Mouse (Mus musculus) hindbrain, embryonic 16.5 days (tissue): Measurements from ENCODE around the gene Gm17374. TPM values are rescaled to one million over a fixed set of nuclear protein-coding genes. Genes with fewer than 3 reads are reported as not detected.
"Not testable (repeated sequence)": the region's sequence is repeated elsewhere in the genome, so short reads cannot be mapped to it uniquely, and the experiment has no call there.

ENCODE experiments used
- ATAC-seq: fragments of 200-750 bp; cut with Nextera tagmentation; 2 replicates; pipeline ENCODE4 v1.8.0; 2017; ENCODE audit warnings: moderate TSS enrichment, moderate library complexity
- H3K27ac ChIP-seq: fragments of 300-500 bp; sonication (generic); 2 replicates; pipeline ENCODE4 v1.5.1; 2014; ENCODE audit warnings: low read depth, mild to moderate bottlenecking, control low read depth, low read length, moderate library complexity
- H3K27me3 ChIP-seq: fragments of 300-500 bp; sonication (generic); replicated peaks from 2 replicates; pipeline ENCODE4 v1.6.1; 2014; ENCODE audit warnings: low read length; ENCODE audit not compliant: control insufficient read depth, insufficient read depth
- H3K36me3 ChIP-seq: fragments of 300-500 bp; sonication (generic); 2 replicates; pipeline ENCODE4 v1.6.1; 2014; ENCODE audit warnings: mild to moderate bottlenecking, low read length, moderate library complexity, mixed read lengths; ENCODE audit not compliant: control insufficient read depth, insufficient read depth
- H3K4me1 ChIP-seq: fragments of 300-500 bp; sonication (generic); 2 replicates; pipeline ENCODE4 v1.6.1; 2014; ENCODE audit warnings: low read depth, low read length; ENCODE audit not compliant: control insufficient read depth, insufficient read depth
- H3K4me2 ChIP-seq: fragments of 300-500 bp; sonication (generic); 2 replicates; pipeline ENCODE4 v1.6.1; 2014; ENCODE audit warnings: mild to moderate bottlenecking, low read length, control low read depth, moderate library complexity
- H3K4me3 ChIP-seq: fragments of 300-500 bp; sonication (generic); 2 replicates; pipeline ENCODE4 v1.5.1; 2014; ENCODE audit warnings: mild to moderate bottlenecking, low read length, control low read depth, moderate library complexity
- H3K9ac ChIP-seq: fragments of 300-500 bp; sonication (generic); 2 replicates; pipeline ENCODE4 v1.6.1; 2014; ENCODE audit warnings: low read depth, mild to moderate bottlenecking, control low read depth, low read length, moderate library complexity
- H3K9me3 ChIP-seq: fragments of 300-500 bp; sonication (generic); 2 replicates; pipeline ENCODE4 v1.6.1; 2014; ENCODE audit warnings: mild to moderate bottlenecking, low read length, moderate library complexity; ENCODE audit not compliant: control insufficient read depth
- WGBS: fragments of 180-500 bp; shearing (Covaris S2); extraction: QIAGEN DNeasy Blood & Tissue Kit; methylation state at CpG from one replicate; pipeline ENCODE4 v1.1.7; 2014; 5-methylcytosine and 5-hydroxymethylcytosine counted together
- polyA plus RNA-seq: library from polyadenylated mRNA; unstranded; fragments of >200 nt; fragmentation: Nextera tagmentation; extraction: Ambion mirVana; gene quantifications from 2 replicates; pipeline ENCODE4 v1.2.1, GENCODE M21; 2015

Gene Gm17374
- not detected in 2 replicates for polyA plus RNA-seq

DNA sequence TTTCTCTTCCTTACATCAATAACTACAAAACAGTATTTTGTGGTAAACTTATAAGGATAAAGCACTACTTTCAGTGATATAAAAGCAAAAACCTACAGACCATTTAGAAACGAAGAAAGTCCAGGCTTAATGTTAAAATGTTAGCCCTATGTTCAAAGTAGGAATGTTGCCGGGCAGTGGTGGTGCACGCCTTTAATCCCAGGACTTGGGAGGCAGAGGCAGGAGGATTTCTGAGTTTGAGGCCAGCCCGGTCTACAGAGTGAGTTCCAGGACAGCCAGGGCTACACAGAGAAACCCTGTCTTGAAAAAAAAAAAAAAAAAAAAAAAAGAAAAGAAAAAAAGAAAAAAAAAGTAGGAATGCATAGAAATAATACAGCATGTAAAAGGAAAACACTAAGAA lies at the start of gene Gm17374:
Gene Gm17374 (plus strand): TSS at position 301 of the 400 bp plus-strand sequence.
- H3K4me2 ChIP-seq, ATAC-seq, H3K4me1 ChIP-seq, H3K9me3 ChIP-seq, H3K9ac ChIP-seq, H3K27me3 ChIP-seq, H3K27ac ChIP-seq, H3K36me3 ChIP-seq, H3K4me3 ChIP-seq: not testable (repeated sequence)
- 91% methylated on average over 4 of the region's 4 CpGs for WGBS

- Histone ChIP-seq H3K27me3 (no peaks in the 10 kb centered on the region), H3K9me3 (no peaks in the 10 kb centered on the region), H3K9ac (no peak overlapping the region), H3K4me1 (no peaks in the 10 kb centered on the region), H3K36me3 (no peaks in the 10 kb centered on the region), H3K4me3 (no peak overlapping the region), H3K4me2 (no peak overlapping the region), H3K27ac (no peak overlapping the region)
- no peak for ATAC-seq
- 72% methylated on average over 3 of the region's 3 CpGs for whole genome bisulfite sequencing
These were observed 46.9 kb upstream of the Gm17374 start for GRCm38 (mm10) chr2:140104951-140105350.

- H3K27me3 ChIP-seq = no peaks in the 10 kb centered on the region
- no peak overlapping the region for H3K4me2 ChIP-seq
- no peak overlapping the region for H3K9ac ChIP-seq
- H3K9me3 ChIP-seq = no peaks in the 10 kb centered on the region
- no peak overlapping the region for H3K27ac ChIP-seq
- 91% methylated on average over 4 of the region's 4 CpGs for whole genome bisulfite sequencing
- H3K4me3 ChIP-seq = no peak overlapping the region
- H3K36me3 ChIP-seq = no peaks in the 10 kb centered on the region
- no peak for ATAC-seq
- no peaks in the 10 kb centered on the region for H3K4me1 ChIP-seq
These were observed 44.2 kb upstream of the Gm17374 start for GRCm38 (mm10) chr2:140107641-140108040.

GRCm38 (mm10) chr2:140108945-140109344 lies 42.9 kb upstream of the Gm17374 start:
- no peak for ATAC-seq
- no peaks in the 10 kb centered on the region for H3K27me3 ChIP-seq
- 30% methylated on average over 1 of the region's 1 CpGs for WGBS

GRCm38 (mm10) chr2:140113851-140114250 lies 38.0 kb upstream of the Gm17374 start:
- H3K27ac ChIP-seq = no peak overlapping the region
- no peaks in the 10 kb centered on the region for H3K36me3 ChIP-seq
- 87% methylated on average over 8 of the region's 8 CpGs for WGBS
- no peaks in the 10 kb centered on the region for H3K9me3 ChIP-seq
- H3K4me3 ChIP-seq = no peak overlapping the region
- ATAC-seq = no peak
- H3K4me1 ChIP-seq = no peaks in the 10 kb centered on the region
- no peak overlapping the region for H3K9ac ChIP-seq
- no peak overlapping the region for H3K4me2 ChIP-seq
- no peaks in the 10 kb centered on the region for H3K27me3 ChIP-seq

More at GRCm38 (mm10) chr2:140108945-140109344, 42.9 kb upstream of the Gm17374 start:
- no peaks in the 10 kb centered on the region for H3K36me3 ChIP-seq
- H3K9me3 ChIP-seq = no peaks in the 10 kb centered on the region
- no peak overlapping the region for H3K4me3 ChIP-seq
- H3K4me2 ChIP-seq = no peak overlapping the region
- no peak overlapping the region for H3K27ac ChIP-seq
- H3K9ac ChIP-seq = no peak overlapping the region
- H3K4me1 ChIP-seq = no peaks in the 10 kb centered on the region

DNA sequence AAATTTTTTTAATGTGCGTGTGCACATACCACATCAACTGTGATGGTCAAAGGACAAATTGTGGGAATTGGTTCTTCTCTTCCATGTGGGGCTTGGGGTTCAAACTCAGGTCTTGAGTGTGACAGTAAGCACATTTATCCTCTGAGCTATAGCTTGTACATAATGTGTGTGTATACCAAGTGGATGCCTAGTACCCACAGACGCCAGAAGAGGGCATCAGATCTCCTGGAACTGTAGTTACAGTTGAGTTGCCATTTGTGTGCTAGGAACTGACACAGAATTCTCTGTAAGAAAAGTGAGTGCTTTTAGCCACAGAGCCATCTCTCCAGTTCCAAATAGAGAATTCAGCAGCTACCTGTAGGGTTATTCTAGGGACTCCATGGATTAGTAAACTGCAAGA lies 26.3 kb upstream of the Gm17374 start:
- Histone ChIP-seq H3K4me2 (no peak overlapping the region), H3K4me1 (no peaks in the 10 kb centered on the region), H3K4me3 (no peak overlapping the region), H3K27me3 (no peaks in the 10 kb centered on the region), H3K27ac (no peak overlapping the region), H3K36me3 (peaks cover 20% of the 10 kb centered on the region), H3K9me3 (no peaks in the 10 kb centered on the region), H3K9ac (no peak overlapping the region)
- ATAC-seq = no peak
- 91% methylated on average over 2 of the region's 2 CpGs for WGBS

DNA sequence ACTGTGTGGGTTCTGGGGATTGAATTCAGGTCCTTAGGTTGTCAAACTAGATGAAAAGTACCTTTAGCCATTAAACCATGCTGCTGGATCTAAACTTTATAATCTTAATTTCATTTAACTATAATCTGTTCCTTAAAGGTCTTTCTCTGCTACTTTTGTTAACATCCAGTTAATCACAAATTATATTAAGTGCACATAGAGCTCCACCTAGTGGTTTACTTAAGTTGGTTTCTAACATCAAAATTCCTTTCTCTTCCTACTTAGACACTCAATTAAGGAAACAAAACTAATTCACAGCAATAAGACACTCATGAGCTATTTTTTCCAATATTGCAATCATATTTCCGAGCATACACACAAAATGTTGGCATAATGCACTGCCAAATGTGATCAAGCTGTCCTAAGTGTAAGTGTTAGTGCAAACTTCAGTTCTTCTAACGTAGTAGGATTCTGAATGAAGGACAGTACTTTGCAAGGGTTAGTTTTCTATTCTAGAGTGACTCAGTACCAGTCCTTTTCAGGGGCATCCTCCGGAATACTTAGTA lies 7.4 kb downstream of the Gm17374 start:
- no peak overlapping the region for H3K27ac ChIP-seq
- H3K36me3 ChIP-seq = peaks cover 9% of the 10 kb centered on the region; the same call in 1 of the 2 replicates
- no peak for ATAC-seq
- no peak overlapping the region for H3K4me3 ChIP-seq
- H3K27me3 ChIP-seq = no peaks in the 10 kb centered on the region
- H3K4me1 ChIP-seq = no peaks in the 10 kb centered on the region
- H3K9me3 ChIP-seq = no peaks in the 10 kb centered on the region
- H3K4me2 ChIP-seq = no peak overlapping the region
- 78% methylated on average over 3 of the region's 3 CpGs for WGBS
- no peak overlapping the region for H3K9ac ChIP-seq

DNA sequence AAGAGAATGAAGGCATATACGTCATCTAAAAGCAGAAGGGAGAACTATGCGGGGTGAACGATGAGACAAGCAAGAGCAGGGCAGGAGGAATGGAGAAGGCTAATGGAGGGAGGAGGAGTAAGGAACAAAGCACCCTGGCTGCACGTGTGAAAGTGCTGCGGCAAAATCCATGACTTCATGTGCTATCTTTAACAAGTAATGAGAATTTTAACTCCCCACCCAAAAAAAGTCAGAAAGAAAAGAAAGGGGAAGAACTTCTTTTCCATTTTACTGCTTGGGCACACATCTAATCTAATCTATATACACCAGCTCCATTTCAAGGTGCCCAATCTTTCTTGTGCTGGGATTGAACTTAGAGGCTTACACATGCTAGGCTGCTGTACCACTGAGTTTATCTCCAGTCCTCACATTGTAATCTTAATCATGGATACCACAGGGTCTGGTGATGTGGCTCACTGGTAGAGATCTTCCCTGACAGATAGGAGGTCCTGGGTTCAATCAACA lies 11.6 kb downstream of the Gm17374 start:
- Histone ChIP-seq H3K36me3 (peaks cover 3% of the 10 kb centered on the region), H3K9ac (no peak overlapping the region), H3K4me2 (no peak overlapping the region), H3K27me3 (no peaks in the 10 kb centered on the region), H3K27ac (no peak overlapping the region), H3K4me1 (no peaks in the 10 kb centered on the region), H3K4me3 (no peak overlapping the region), H3K9me3 (no peaks in the 10 kb centered on the region)
- no peak for ATAC-seq
- WGBS = 95% methylated on average over 5 of the region's 5 CpGs

- WGBS = 89% methylated on average over 1 of the region's 1 CpGs
- no peak overlapping the region for H3K4me2 ChIP-seq
- no peaks in the 10 kb centered on the region for H3K9me3 ChIP-seq
- H3K27ac ChIP-seq = no peak overlapping the region
- H3K27me3 ChIP-seq = no peaks in the 10 kb centered on the region
- no peak for ATAC-seq
- peaks cover 21% of the 10 kb centered on the region for H3K4me1 ChIP-seq
- H3K4me3 ChIP-seq = no peak overlapping the region
- H3K9ac ChIP-seq = no peak overlapping the region
- H3K36me3 ChIP-seq = peaks cover 2% of the 10 kb centered on the region
These were observed 17.2 kb downstream of the Gm17374 start for GRCm38 (mm10) chr2:140169057-140169456.
